Comparison of ENCODE assay signal across 10 mouse cellular contexts in the genomic region with DNA sequence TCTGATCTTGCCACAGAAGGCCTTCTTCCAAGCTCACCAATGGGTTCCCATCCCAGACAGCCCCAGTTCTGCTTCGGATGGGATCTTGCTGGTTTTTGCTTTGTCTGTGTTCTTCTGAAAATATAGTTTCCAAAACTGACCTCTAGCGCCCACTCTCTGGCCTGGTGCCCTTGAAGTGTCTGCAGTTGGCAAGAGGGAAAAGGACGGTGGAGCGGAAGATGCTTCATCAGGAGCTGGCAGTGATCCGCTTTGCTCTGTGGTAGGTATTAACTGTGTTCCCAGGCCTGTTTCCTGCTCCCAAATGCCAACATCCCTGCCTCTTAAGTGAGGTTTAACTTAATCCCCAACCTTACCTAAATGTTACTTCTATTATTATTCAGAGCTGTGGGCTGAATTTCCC. TPM values are rescaled to one million over a fixed set of nuclear protein-coding genes. Genes with fewer than 3 reads are reported as not detected.
A peak's percentile ranks its signal among the peaks of the same experiment; 100 is the strongest.
DNase-seq lines count a peak whose midpoint lies in the region; ATAC-seq lines count a peak whose summit lies in the region.
"Had no signal": no experiment of that assay in that cellular context is flagged by ENCODE, and none has a peak within 500 bp of the region (broad histone marks: within the 10 kb centered on the region; RNA-seq: fewer than 3 reads in every experiment).

No protein-coding gene starts in this region.

- intact Hi-C loops in heart, postnatal 14 days (cut with DNase I): loop anchor here (5.0 kb wide), 1 partner anchor 41 kb away; a partner anchor contains a TSS

- H3K27ac ChIP-seq in heart, embryonic 10.5 days: peak overlapping the region; percentile 72
- H3K27ac ChIP-seq in forebrain, embryonic 15.5 days (replicated peaks): peak overlapping the region; percentile 61

- H3K27me3 ChIP-seq in heart, embryonic 10.5 days (ENCODE audit: insufficient read depth, poor library complexity, severe bottlenecking): no peaks in the 10 kb centered on the region
- H3K27me3 ChIP-seq in forebrain, embryonic 15.5 days: no peaks in the 10 kb centered on the region

- no peak overlapping the region for H3K4me2 ChIP-seq in forebrain, embryonic 15.5 days (replicated peaks)

- no peak for ATAC-seq in forebrain, embryonic 15.5 days (replicated peaks)
- no peak for ATAC-seq in granulocyte monocyte progenitor cell, adult 5-6 weeks (replicated peaks; ENCODE audit: poor library complexity, severe bottlenecking)
- ATAC-seq: intestine, embryonic 16.5 days had no signal

- no peak overlapping the region for H3K4me3 ChIP-seq in heart, embryonic 10.5 days
- H3K4me3 ChIP-seq in forebrain, embryonic 15.5 days: no peak overlapping the region

- H3K4me1 ChIP-seq in heart, embryonic 10.5 days: peaks cover 89% of the 10 kb centered on the region
- H3K4me1 ChIP-seq in forebrain, embryonic 15.5 days: peaks cover 87% of the 10 kb centered on the region

- no peak for DNase-seq in heart, embryonic 10.5 days (ENCODE audit: low spot score)
- DNase-seq in heart, postnatal 14 days: no peak
- DNase-seq in retina, adult 2 months (ENCODE audit: low read depth, low spot score): peak; percentile 15
- DNase-seq in retina, embryonic 14.5 days (ENCODE audit: low spot score): no peak
- no peak for DNase-seq in lung, postnatal 4 days
- no peak for DNase-seq in lung, postnatal 14 days
- DNase-seq: B cell, adult 2 months had no signal

- peaks cover 27% of the 10 kb centered on the region for H3K36me3 ChIP-seq in heart, embryonic 10.5 days
- no peaks in the 10 kb centered on the region for H3K36me3 ChIP-seq in forebrain, embryonic 15.5 days

- 0 out of 2 replicates have a peak overlapping the region, but pooled peaks have one; percentile 4 for H3K9ac ChIP-seq in forebrain, embryonic 15.5 days (replicated peaks)

- H3K9me3 ChIP-seq in heart, embryonic 10.5 days: no peaks in the 10 kb centered on the region
- no peaks in the 10 kb centered on the region for H3K9me3 ChIP-seq in forebrain, embryonic 15.5 days

- WGBS in heart, embryonic 10.5 days: 85% methylated on average over 5 of the region's 5 CpGs
- 44% methylated on average over 5 of the region's 5 CpGs for WGBS in forebrain, embryonic 15.5 days

RNA-seq across cellular contexts. Expression of a gene that starts 43.3 kb away (rescaled TPM):
- 69.6 and 139 TPM in 2 replicates for polyA plus RNA-seq in heart, embryonic 10.5 days (2016; fragmentation: Nextera tagmentation; extraction: Ambion mirVana)
- total RNA-seq in heart, postnatal 14 days (2021): 10 to 100 TPM; 42.5 to 46.9 TPM
- polyA plus RNA-seq in forebrain, embryonic 15.5 days (2015; fragmentation: Nextera tagmentation; extraction: Ambion mirVana): 198 and 201 TPM in 2 replicates
- 43.2 and 54.1 TPM in 2 replicates for total RNA-seq in granulocyte monocyte progenitor cell, adult 5-6 weeks (2014; fragmentation: Nextera tagmentation)
- 12.9 and 19.2 TPM in 2 replicates for total RNA-seq in granulocyte monocyte progenitor cell, adult 5-6 weeks (2017)
